Mouse (Mus musculus): Measurements from ENCODE around the gene Ech1. TPM values are rescaled to one million over a fixed set of nuclear protein-coding genes. Genes with fewer than 3 reads are reported as not detected.
A peak's percentile ranks its signal among the peaks of the same experiment; 100 is the strongest.

Gene Ech1
- polyA plus RNA-seq, 1 experiment from 2014 or later, result 201 TPM

GRCm38 (mm10) chr7:28809401-28810089, 15.5 kb upstream of the Ech1 start:
- no peaks in the 10 kb centered on the region for H3K9me3 ChIP-seq (replicated peaks; ENCODE audit: control insufficient read depth, low read length)

DNA sequence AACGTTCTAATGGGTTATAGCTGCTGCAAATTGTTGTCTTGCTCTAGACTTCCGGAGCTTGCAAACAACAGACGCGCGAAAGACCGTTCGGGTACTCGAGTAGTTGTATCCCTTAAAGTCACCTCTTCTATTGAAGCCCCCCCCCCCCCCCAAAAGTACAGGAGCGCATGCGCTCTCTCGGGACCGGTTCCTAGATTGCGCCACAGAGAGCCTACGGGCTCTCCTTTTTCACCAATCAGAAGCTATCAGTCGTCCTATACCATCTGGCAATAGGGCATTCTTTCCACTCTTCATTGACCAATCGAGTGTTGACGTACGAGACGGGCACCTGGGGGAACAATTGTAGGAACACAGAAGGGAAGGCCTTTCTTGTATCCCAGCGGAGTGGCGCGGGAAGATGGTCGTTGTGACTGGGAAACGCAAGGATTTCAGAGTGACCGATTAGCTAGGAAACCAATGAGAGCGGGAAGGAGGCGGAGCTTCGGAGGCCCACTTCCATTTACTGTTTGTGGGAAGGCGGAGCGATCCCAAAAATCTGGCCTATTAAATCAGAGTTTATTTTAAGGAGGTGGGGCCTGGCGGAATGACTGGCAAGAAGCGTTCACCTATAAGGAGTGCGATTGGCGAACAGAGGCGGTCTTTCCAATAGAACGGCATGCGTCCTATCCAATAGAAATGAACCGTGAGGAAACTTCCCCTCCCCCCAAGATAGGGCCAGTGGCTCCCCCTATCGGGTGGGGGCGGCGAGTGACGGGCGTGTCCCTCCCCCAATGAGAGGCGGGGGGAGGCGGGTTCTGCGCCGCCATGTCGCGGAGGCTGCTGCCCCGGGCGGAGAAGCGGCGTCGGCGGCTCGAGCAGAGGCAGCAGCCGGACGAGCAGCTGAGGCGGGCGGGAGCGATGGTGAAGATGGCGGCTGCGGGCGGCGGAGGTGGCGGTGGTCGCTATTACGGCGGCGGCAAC, 14.6 kb upstream of the Ech1 start:
- peak overlapping the region; percentile 100 for H3K4me2 ChIP-seq (ENCODE audit: low read depth, low read length)
- peaks cover 24% of the 10 kb centered on the region for H3K36me3 ChIP-seq (ENCODE audit: control insufficient read depth, insufficient read depth)
- peak overlapping the region; percentile 95 for H3K9ac ChIP-seq (ENCODE audit: low read depth, low read length)
- H3K9me3 ChIP-seq (replicated peaks; ENCODE audit: control insufficient read depth, low read length), result no peaks in the 10 kb centered on the region
- peak overlapping the region; percentile 93 for H3K4me3 ChIP-seq (ENCODE audit: low read depth, low read length)
- under 1% methylated on average over 69 of the region's 70 CpGs for whole genome bisulfite sequencing (ENCODE audit: insufficient replicate concordance)
- H3K27me3 ChIP-seq (ENCODE audit: control insufficient read depth, insufficient read depth, low read depth, low read length), result no peaks in the 10 kb centered on the region
- H3K27ac ChIP-seq (ENCODE audit: low read length), result peak overlapping the region; percentile 99
- peaks cover 47% of the 10 kb centered on the region for H3K4me1 ChIP-seq (ENCODE audit: control insufficient read depth, low read depth, low read length)
- ATAC-seq (ENCODE audit: low read depth), result peak; percentile 88

More at GRCm38 (mm10) chr7:28809401-28810089, 15.5 kb upstream of the Ech1 start:
- ATAC-seq (ENCODE audit: low read depth), result peak; percentile 11; the same call in 1 of the 2 replicates
- Histone ChIP-seq H3K27me3 (ENCODE audit: control insufficient read depth, insufficient read depth, low read depth, low read length) (no peaks in the 10 kb centered on the region), H3K9ac (ENCODE audit: low read depth, low read length) (peak overlapping the region; percentile 95), H3K36me3 (ENCODE audit: control insufficient read depth, insufficient read depth) (peaks cover 16% of the 10 kb centered on the region), H3K27ac (ENCODE audit: low read length) (peak overlapping the region; percentile 99), H3K4me3 (ENCODE audit: low read depth, low read length) (peak overlapping the region; percentile 93), H3K4me2 (ENCODE audit: low read depth, low read length) (peak overlapping the region; percentile 100), H3K4me1 (ENCODE audit: control insufficient read depth, low read depth, low read length) (peaks cover 44% of the 10 kb centered on the region)
- under 1% methylated on average over 35 of the region's 35 CpGs for WGBS (ENCODE audit: insufficient replicate concordance)

DNA sequence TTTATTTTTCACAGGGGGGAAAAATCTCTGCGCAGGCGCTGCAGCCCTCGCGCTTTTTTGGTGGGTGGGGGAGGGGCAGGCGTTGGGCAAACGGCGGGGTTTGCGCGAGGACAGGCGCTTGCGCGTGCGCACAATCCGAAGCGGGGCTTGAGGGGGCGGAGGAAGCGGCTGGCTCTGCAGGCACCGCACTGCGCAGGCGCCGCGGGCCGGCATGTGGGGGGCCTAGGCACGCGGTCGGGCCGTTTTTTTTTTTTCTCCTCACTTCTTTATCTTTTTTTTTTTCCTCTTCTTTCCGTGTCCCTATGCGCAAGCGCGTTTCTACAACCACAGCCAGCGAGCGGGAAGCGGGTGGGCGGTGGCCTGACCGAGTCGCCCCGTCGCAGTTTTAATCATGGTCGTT, 13.8 kb upstream of the Ech1 start:
- under 1% methylated on average over 40 of the region's 40 CpGs for WGBS (ENCODE audit: insufficient replicate concordance)
- H3K9ac ChIP-seq (ENCODE audit: low read depth, low read length), result peak overlapping the region; percentile 90
- peak overlapping the region; percentile 94 for H3K27ac ChIP-seq (ENCODE audit: low read length)
- peak overlapping the region; percentile 91 for H3K4me3 ChIP-seq (ENCODE audit: low read depth, low read length)
- peak; percentile 52 for ATAC-seq (ENCODE audit: low read depth)
- no peaks in the 10 kb centered on the region for H3K27me3 ChIP-seq (ENCODE audit: control insufficient read depth, insufficient read depth, low read depth, low read length)
- H3K4me2 ChIP-seq (ENCODE audit: low read depth, low read length), result peak overlapping the region; percentile 77
- no peaks in the 10 kb centered on the region for H3K9me3 ChIP-seq (replicated peaks; ENCODE audit: control insufficient read depth, low read length)
- peaks cover 56% of the 10 kb centered on the region for H3K4me1 ChIP-seq (ENCODE audit: control insufficient read depth, low read depth, low read length)
- H3K36me3 ChIP-seq (ENCODE audit: control insufficient read depth, insufficient read depth), result peaks cover 33% of the 10 kb centered on the region

GRCm38 (mm10) chr7:28811640-28812275, 13.3 kb upstream of the Ech1 start:
- Histone ChIP-seq H3K4me2 (ENCODE audit: low read depth, low read length) (peak overlapping the region; percentile 77), H3K9me3 (replicated peaks; ENCODE audit: control insufficient read depth, low read length) (no peaks in the 10 kb centered on the region), H3K9ac (ENCODE audit: low read depth, low read length) (peak overlapping the region; percentile 90), H3K27me3 (ENCODE audit: control insufficient read depth, insufficient read depth, low read depth, low read length) (no peaks in the 10 kb centered on the region), H3K4me1 (ENCODE audit: control insufficient read depth, low read depth, low read length) (peaks cover 58% of the 10 kb centered on the region), H3K4me3 (ENCODE audit: low read depth, low read length) (peak overlapping the region; percentile 91), H3K36me3 (ENCODE audit: control insufficient read depth, insufficient read depth) (peaks cover 38% of the 10 kb centered on the region), H3K27ac (ENCODE audit: low read length) (peak overlapping the region; percentile 94; the same call in 1 of the 2 replicates)
- 5% methylated on average over 7 of the region's 7 CpGs for WGBS (ENCODE audit: insufficient replicate concordance)
- no peak for ATAC-seq (ENCODE audit: low read depth)

GRCm38 (mm10) chr7:28812436-28812835, 12.6 kb upstream of the Ech1 start:
- H3K9me3 ChIP-seq (replicated peaks; ENCODE audit: control insufficient read depth, low read length), result no peaks in the 10 kb centered on the region
- peak overlapping the region; percentile 90 for H3K9ac ChIP-seq (ENCODE audit: low read depth, low read length)
- ATAC-seq (ENCODE audit: low read depth), result no peak
- peak overlapping the region; percentile 35 for H3K27ac ChIP-seq (ENCODE audit: low read length)
- peak overlapping the region; percentile 77 for H3K4me2 ChIP-seq (ENCODE audit: low read depth, low read length)
- peak overlapping the region; percentile 91 for H3K4me3 ChIP-seq (ENCODE audit: low read depth, low read length)
- no peaks in the 10 kb centered on the region for H3K27me3 ChIP-seq (ENCODE audit: control insufficient read depth, insufficient read depth, low read depth, low read length)
- 40% methylated on average over 4 of the region's 4 CpGs for WGBS (ENCODE audit: insufficient replicate concordance)
- H3K4me1 ChIP-seq (ENCODE audit: control insufficient read depth, low read depth, low read length), result peaks cover 58% of the 10 kb centered on the region
- peaks cover 45% of the 10 kb centered on the region for H3K36me3 ChIP-seq (ENCODE audit: control insufficient read depth, insufficient read depth)

GRCm38 (mm10) chr7:28812949-28813348, 12.1 kb upstream of the Ech1 start:
- peak overlapping the region; percentile 90; the same call in 1 of the 2 replicates for H3K9ac ChIP-seq (ENCODE audit: low read depth, low read length)
- H3K36me3 ChIP-seq (ENCODE audit: control insufficient read depth, insufficient read depth), result peaks cover 49% of the 10 kb centered on the region
- H3K27ac ChIP-seq (ENCODE audit: low read length), result peak overlapping the region; percentile 35
- H3K4me3 ChIP-seq (ENCODE audit: low read depth, low read length), result peak overlapping the region; percentile 91; the same call in 1 of the 2 replicates
- no peak for ATAC-seq (ENCODE audit: low read depth)
- H3K4me2 ChIP-seq (ENCODE audit: low read depth, low read length), result peak overlapping the region; percentile 77
- WGBS (ENCODE audit: insufficient replicate concordance), result 61% methylated on average over 5 of the region's 5 CpGs
- peaks cover 54% of the 10 kb centered on the region for H3K4me1 ChIP-seq (ENCODE audit: control insufficient read depth, low read depth, low read length)
- no peaks in the 10 kb centered on the region for H3K27me3 ChIP-seq (ENCODE audit: control insufficient read depth, insufficient read depth, low read depth, low read length)
- no peaks in the 10 kb centered on the region for H3K9me3 ChIP-seq (replicated peaks; ENCODE audit: control insufficient read depth, low read length)

- no peak overlapping the region for H3K27ac ChIP-seq (ENCODE audit: low read length)
- no peak overlapping the region for H3K4me3 ChIP-seq (ENCODE audit: low read depth, low read length)
- ATAC-seq (ENCODE audit: low read depth), result no peak
- H3K27me3 ChIP-seq (ENCODE audit: control insufficient read depth, insufficient read depth, low read depth, low read length), result no peaks in the 10 kb centered on the region
- peaks cover 62% of the 10 kb centered on the region for H3K36me3 ChIP-seq (ENCODE audit: control insufficient read depth, insufficient read depth)
- WGBS (ENCODE audit: insufficient replicate concordance), result 52% methylated on average over 5 of the region's 5 CpGs
- no peak overlapping the region for H3K4me2 ChIP-seq (ENCODE audit: low read depth, low read length)
- H3K9ac ChIP-seq (ENCODE audit: low read depth, low read length), result no peak overlapping the region
- no peaks in the 10 kb centered on the region for H3K9me3 ChIP-seq (replicated peaks; ENCODE audit: control insufficient read depth, low read length)
- peaks cover 57% of the 10 kb centered on the region for H3K4me1 ChIP-seq (ENCODE audit: control insufficient read depth, low read depth, low read length)
Measured at GRCm38 (mm10) chr7:28814306-28815034, 10.5 kb upstream of the Ech1 start.

DNA sequence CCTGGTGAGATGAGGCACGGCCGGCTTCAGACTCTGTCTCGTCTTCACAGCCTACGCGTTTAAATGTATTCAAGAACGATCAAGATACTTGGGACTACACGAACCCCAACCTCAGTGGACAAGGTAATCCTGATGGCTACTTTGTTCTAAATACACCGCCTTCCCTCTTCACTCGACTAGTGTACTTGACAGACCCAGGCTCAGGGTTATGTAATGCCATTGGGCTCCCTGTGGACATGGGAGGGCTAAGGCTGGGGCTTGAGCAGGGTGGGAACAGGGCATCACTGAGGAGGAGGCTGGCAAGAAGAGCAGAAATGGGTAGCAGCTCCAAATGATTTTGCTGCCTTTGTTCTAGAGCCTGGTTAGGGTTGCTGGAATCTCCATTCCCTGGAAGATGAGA, 9.8 kb upstream of the Ech1 start:
- Histone ChIP-seq H3K27ac (ENCODE audit: low read length) (no peak overlapping the region), H3K9ac (ENCODE audit: low read depth, low read length) (no peak overlapping the region), H3K36me3 (ENCODE audit: control insufficient read depth, insufficient read depth) (peaks cover 69% of the 10 kb centered on the region), H3K27me3 (ENCODE audit: control insufficient read depth, insufficient read depth, low read depth, low read length) (no peaks in the 10 kb centered on the region), H3K4me3 (ENCODE audit: low read depth, low read length) (no peak overlapping the region), H3K4me2 (ENCODE audit: low read depth, low read length) (no peak overlapping the region), H3K9me3 (replicated peaks; ENCODE audit: control insufficient read depth, low read length) (no peaks in the 10 kb centered on the region), H3K4me1 (ENCODE audit: control insufficient read depth, low read depth, low read length) (peaks cover 55% of the 10 kb centered on the region)
- 85% methylated on average over 9 of the region's 9 CpGs for WGBS (ENCODE audit: insufficient replicate concordance)
- no peak for ATAC-seq (ENCODE audit: low read depth)
